Mouse (Mus musculus) R1 (cell line): ENCODE measurements around the gene C1qc.
A peak's percentile ranks its signal among the peaks of the same experiment; 100 is the strongest.

Experiments
- DNase-seq: peaks from one replicate; pipeline ENCODE4 v3.0.0-alpha.2; 2018; ENCODE audit warnings: low read depth, low spot score

C1qc gene

DNA sequence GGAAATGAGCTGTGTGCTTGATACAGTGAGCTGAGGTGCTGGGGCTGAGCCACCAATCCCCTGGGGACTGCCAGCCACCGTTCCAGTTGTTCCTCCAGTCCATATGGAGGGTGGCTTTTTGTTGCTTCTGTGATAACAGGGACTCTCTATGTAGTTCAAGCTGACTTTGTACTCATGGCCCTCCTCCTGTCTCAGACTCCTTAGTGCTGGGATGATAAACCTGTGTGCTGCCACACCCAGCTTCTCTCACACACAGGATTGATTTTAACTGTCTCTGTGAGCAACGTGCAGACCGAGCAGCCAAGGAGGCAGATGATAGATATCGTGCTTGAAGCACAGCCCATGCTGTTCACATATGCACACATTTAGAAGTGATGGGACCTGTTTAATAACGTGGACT, 40.7 kb downstream of the C1qc start:
- DNase-seq, result no peak

- DNase-seq, result no peak
Measured at GRCm38 (mm10) chr4:136848565-136848964, 44.3 kb downstream of the C1qc start.

DNA sequence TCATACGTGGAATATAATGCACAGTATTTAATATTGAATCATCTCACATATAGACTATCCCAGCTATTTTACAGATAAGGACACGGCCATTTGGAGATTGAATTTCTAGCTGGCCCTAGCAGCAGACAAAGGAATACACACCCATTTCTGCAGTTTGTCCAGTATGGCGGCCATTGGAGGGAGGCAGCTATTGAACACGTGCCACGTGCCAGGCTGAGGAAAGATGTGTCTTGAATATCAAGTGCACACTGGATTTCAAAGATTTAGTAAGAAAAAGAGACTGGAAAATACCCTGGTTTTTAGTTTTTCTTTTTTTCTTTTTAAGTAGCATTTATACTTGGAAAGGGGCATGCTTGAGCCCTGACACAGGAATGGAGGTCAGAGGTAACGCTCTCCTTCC, 45.7 kb downstream of the C1qc start:
- no peak for DNase-seq

GRCm38 (mm10) chr4:136842802-136843201, 50.1 kb downstream of the C1qc start:
- no peak for DNase-seq

- DNase-seq, result no peak
Measured at GRCm38 (mm10) chr4:136842033-136842432, 50.8 kb downstream of the C1qc start.

DNA sequence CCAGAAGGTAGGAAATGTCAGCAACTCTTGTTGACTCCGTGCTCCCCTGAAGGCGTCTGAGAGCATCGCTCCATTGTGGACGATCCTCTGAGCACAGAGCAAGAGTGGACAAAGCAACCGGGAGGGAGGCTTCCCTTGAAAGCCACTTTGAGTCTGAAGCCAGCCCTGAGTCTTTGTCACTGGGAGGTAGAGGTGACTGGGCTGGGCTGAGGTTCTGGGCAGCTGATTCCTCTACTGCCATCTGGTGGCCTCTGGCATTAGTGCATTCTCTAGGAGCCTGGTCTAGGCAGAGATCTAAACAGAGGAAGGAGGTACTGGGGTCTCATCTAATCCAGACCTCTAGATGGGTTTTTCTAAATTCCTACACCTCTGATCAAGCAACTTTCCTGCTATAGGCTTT, 51.8 kb downstream of the C1qc start:
- peak; percentile 73 for DNase-seq
